Mouse (Mus musculus) thymus, adult 2 months (tissue): ENCODE measurements around the gene Cacna1e. TPM values are rescaled to one million over a fixed set of nuclear protein-coding genes. Genes with fewer than 3 reads are reported as not detected.

Experiments
- DNase-seq: peaks from one replicate; pipeline ENCODE4 v3.0.0; 2021
- H3K27ac ChIP-seq: fragments of 200-500 bp; 2 replicates; pipeline ENCODE4 v1.5.1; 2012; ENCODE audit warnings: low read length, control low read depth; ENCODE audit not compliant: control insufficient read depth, insufficient read depth
- H3K27me3 ChIP-seq: fragments of 200-500 bp; 2 replicates; pipeline ENCODE4 v1.6.1; 2012; ENCODE audit warnings: mild to moderate bottlenecking, low read length, moderate library complexity, mixed read lengths; ENCODE audit not compliant: control insufficient read depth, insufficient read depth
- H3K36me3 ChIP-seq: fragments of 200-500 bp; 2 replicates; pipeline ENCODE4 v1.6.1; 2012; ENCODE audit warnings: mild to moderate bottlenecking, low read length, moderate library complexity; ENCODE audit not compliant: control insufficient read depth, insufficient read depth
- H3K4me1 ChIP-seq: fragments of 200-500 bp; replicated peaks from 2 replicates; pipeline ENCODE4 v1.6.1; 2012; ENCODE audit warnings: low read length; ENCODE audit not compliant: control insufficient read depth, insufficient read depth
- H3K4me3 ChIP-seq: fragments of 200-500 bp; 2 replicates; pipeline ENCODE4 v1.5.1; 2012; ENCODE audit warnings: mild to moderate bottlenecking, low read length, control low read depth, moderate library complexity; ENCODE audit not compliant: control insufficient read depth, insufficient read depth
- CTCF ChIP-seq: fragments of 200-500 bp; IDR thresholded peaks from 2 replicates; pipeline ENCODE4 v1.5.1; 2012; ENCODE audit warnings: mild to moderate bottlenecking, control low read depth, low read length, moderate library complexity, borderline replicate concordance; ENCODE audit not compliant: control insufficient read depth, poor library complexity, insufficient read depth; ENCODE audit errors: extremely low read depth
- POLR2A ChIP-seq: fragments of 200-500 bp; IDR thresholded peaks from 2 replicates; pipeline ENCODE4 v1.6.1; 2012; ENCODE audit warnings: mild to moderate bottlenecking, low read length, control low read depth, moderate library complexity; ENCODE audit not compliant: control insufficient read depth, poor library complexity, insufficient read depth; ENCODE audit errors: extremely low read depth
- WGBS: fragments of 180-500 bp; shearing (Covaris S2); methylation state at CpG from one replicate; pipeline ENCODE4 v1.1.7; 2018; 5-methylcytosine and 5-hydroxymethylcytosine counted together
- polyA plus RNA-seq: library from polyadenylated mRNA; depleted of rRNA; stranded (reverse); fragments of >200 nt; gene quantifications from 2 replicates; pipeline ENCODE4 v1.2.3, GENCODE M21; 2012

Cacna1e gene
- polyA plus RNA-seq, 1 experiment: 11.8 TPM

GRCm38 (mm10) chr1:154888495-154888894 is 4.2 kb upstream of the Cacna1e start:
- Histone ChIP-seq H3K4me3 (no peak overlapping the region), H3K27ac (no peak overlapping the region), H3K4me1 (no peaks in the 10 kb centered on the region), H3K36me3 (no peaks in the 10 kb centered on the region), H3K27me3 (peaks cover 4% of the 10 kb centered on the region; the same call in 1 of the 2 replicates)
- no peak for TF ChIP-seq CTCF
- TF ChIP-seq POLR2A: no peak
- 92% methylated on average over 5 of the region's 5 CpGs for WGBS
- no peak for DNase-seq

DNA sequence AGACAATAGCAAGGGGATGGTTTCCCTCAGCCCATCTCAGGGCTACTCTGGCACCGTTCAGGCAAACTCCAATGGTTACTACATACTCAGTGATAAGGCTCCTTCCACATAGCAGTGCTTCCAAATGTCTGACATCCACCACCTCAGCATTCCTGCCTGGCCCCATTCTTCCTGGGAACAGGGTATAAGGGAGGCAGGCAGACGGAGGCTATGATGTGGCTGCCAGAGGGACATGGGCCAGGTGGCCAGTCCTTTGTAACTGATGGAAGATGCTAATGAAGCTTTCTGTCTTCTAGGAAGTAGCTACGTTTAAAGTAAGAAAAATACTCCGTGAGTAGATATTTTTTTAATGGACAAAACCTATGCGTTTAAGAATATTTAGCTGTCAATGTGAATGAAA is 3.7 kb upstream of the Cacna1e start:
- Histone ChIP-seq H3K27ac (no peak overlapping the region), H3K4me1 (no peaks in the 10 kb centered on the region), H3K36me3 (no peaks in the 10 kb centered on the region), H3K27me3 (peaks cover 7% of the 10 kb centered on the region; the same call in 1 of the 2 replicates), H3K4me3 (no peak overlapping the region)
- no peak for DNase-seq
- 82% methylated on average over 5 of the region's 5 CpGs for WGBS
- TF ChIP-seq POLR2A: no peak
- TF ChIP-seq CTCF: no peak

DNA sequence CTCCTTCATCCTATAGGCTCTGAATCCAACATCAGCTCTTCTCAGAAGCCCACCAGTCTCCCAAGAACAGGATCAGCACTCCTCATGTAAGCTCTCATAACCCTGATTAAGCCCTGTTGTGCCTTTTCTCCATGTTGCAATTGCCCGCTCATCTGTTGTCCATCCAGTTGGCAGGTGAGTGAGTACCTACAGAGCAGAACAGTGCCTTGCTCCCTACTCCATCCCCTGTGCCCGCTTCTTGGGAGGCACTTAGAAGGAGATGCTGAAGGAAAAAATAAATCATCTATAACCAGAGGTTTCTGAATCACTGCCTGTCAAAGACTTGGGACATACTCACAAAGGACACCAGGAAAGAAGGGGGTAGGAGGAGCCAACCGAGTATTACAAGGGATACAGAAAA is 3.2 kb upstream of the Cacna1e start:
- Histone ChIP-seq H3K4me3 (no peak overlapping the region), H3K4me1 (no peaks in the 10 kb centered on the region), H3K27me3 (peaks cover 7% of the 10 kb centered on the region; the same call in 1 of the 2 replicates), H3K27ac (no peak overlapping the region), H3K36me3 (no peaks in the 10 kb centered on the region)
- DNase-seq: no peak
- WGBS: 84% methylated on average over 3 of the region's 3 CpGs
- no peak for TF ChIP-seq CTCF

- Histone ChIP-seq H3K27me3 (peaks cover 7% of the 10 kb centered on the region; the same call in 1 of the 2 replicates), H3K4me3 (no peak overlapping the region), H3K27ac (no peak overlapping the region), H3K36me3 (no peaks in the 10 kb centered on the region), H3K4me1 (no peaks in the 10 kb centered on the region)
- 88% methylated on average over 2 of the region's 2 CpGs for WGBS
- no peak for DNase-seq
- TF ChIP-seq CTCF: no peak
- TF ChIP-seq POLR2A: no peak
Observed at GRCm38 (mm10) chr1:154886611-154887010, 2.3 kb upstream of the Cacna1e start.

DNA sequence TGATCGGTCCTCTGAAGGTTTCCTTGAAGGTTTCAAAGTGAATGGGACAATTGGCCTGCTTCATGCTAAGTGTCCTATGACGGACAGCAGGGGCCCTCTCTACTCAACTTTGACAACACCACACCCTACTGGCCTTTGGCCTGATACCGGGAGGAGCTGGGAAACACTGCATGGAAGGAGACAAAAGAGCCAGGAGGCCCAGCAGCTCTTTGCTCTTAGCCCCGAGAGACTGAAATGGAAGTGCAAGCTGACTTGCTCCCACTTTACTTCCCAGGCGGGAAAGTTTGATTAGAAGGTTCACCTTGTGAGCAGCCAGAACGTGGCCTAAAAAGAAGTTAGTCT is 877 bp upstream of the Cacna1e start:
- DNase-seq: no peak
- WGBS: 78% methylated on average over 6 of the region's 6 CpGs
- Histone ChIP-seq H3K4me3 (no peak overlapping the region), H3K4me1 (no peaks in the 10 kb centered on the region), H3K36me3 (no peaks in the 10 kb centered on the region), H3K27me3 (peaks cover 7% of the 10 kb centered on the region; the same call in 1 of the 2 replicates), H3K27ac (no peak overlapping the region)
- no peak for TF ChIP-seq POLR2A
- TF ChIP-seq CTCF: no peak

DNA sequence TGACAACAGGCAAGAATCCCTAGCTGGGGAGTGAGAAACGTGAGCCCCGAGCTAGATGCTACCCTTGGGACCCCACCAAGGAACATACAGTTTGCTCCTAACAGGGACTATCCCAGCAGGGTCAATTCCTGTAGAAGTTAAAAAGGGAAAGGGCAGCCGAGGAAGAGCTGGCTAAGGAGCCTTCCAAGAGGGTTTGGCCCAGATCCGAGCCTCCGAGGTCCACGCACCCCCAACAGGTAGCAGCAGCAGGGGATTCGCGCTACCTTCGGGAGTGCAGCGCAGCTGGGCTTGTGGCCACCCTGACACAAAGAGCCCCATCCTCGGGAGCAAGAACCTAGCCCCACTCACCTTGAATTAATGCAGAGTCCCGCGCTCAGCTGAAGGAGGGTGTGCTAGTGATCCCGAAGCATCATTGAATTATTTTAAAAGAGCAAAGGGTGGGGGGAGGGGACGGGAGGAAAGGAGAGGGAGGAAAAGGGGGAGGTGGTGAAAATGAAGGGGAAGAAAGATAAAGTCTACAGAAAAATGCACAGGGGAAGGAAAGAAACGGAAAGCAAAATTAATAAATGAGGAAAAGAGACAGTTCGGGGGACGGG is 607 bp downstream of the Cacna1e start:
- no peak for DNase-seq
- TF ChIP-seq CTCF (no peak), POLR2A (no peak)
- Histone ChIP-seq H3K4me1 (no peaks in the 10 kb centered on the region), H3K4me3 (no peak overlapping the region), H3K27me3 (peaks cover 7% of the 10 kb centered on the region; the same call in 1 of the 2 replicates), H3K27ac (no peak overlapping the region), H3K36me3 (no peaks in the 10 kb centered on the region)
- 8% methylated on average over 18 of the region's 18 CpGs for WGBS

DNA sequence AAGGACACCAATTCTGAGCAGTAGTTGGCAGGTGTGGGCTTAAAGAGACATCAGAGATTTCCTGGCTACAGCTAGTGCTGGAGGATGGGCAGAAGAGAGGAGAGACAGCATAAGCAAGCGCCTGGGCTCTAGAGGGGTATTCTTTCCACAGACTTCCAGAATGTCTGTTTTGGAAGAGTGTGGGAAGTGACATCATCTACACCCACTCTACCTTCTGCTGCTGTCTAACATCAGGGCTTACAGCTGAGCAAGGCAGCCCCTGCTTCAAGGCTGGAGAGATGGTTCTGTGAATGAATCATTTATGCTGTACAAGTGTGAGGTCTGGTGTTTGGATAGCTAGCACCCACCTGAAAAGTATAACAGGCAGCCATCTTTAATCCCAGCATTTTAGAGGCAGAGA is 18.3 kb downstream of the Cacna1e start:
- Histone ChIP-seq H3K27me3 (no peaks in the 10 kb centered on the region), H3K4me3 (no peak overlapping the region), H3K36me3 (no peaks in the 10 kb centered on the region), H3K27ac (no peak overlapping the region), H3K4me1 (no peaks in the 10 kb centered on the region)
- DNase-seq: no peak
- WGBS: 92% methylated on average over 1 of the region's 1 CpGs
- TF ChIP-seq CTCF (no peak), POLR2A (no peak)

DNA sequence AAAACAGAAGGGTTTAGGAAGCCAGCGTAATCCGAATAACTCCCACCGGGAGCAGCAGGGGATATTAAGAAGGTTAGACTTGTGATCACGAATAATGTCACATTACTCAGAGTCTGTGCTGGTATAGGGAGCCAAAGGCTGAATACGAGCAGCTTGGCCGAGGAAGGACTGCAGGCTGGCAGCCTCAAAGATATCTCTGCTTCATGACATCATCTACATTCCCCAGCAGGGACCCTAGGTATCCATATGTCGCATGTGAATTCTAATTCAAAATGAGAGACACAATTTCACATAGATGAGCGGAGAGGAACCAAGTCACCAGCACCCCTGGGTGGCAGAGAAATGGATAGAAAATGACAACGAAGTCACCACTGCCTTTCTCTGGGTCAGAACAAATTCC is 22.9 kb downstream of the Cacna1e start:
- Histone ChIP-seq H3K27ac (no peak overlapping the region), H3K36me3 (no peaks in the 10 kb centered on the region), H3K4me3 (no peak overlapping the region), H3K4me1 (no peaks in the 10 kb centered on the region), H3K27me3 (no peaks in the 10 kb centered on the region)
- 93% methylated on average over 9 of the region's 9 CpGs for WGBS
- TF ChIP-seq POLR2A (no peak), CTCF (no peak)
- DNase-seq: no peak
